Mouse (Mus musculus) kidney, postnatal 36 days (tissue): ENCODE data around the gene Mast1.
"Not testable (repeated sequence)": the region's sequence is repeated elsewhere in the genome, so short reads cannot be mapped to it uniquely, and the experiment has no call there.

Experiments
- DNase-seq, 2 experiments: peaks; one replicate each; pipeline ENCODE4 v3.0.0; 2021 to 2022; ENCODE audit warnings: mixed read lengths in 2 of 2

Gene Mast1

DNA sequence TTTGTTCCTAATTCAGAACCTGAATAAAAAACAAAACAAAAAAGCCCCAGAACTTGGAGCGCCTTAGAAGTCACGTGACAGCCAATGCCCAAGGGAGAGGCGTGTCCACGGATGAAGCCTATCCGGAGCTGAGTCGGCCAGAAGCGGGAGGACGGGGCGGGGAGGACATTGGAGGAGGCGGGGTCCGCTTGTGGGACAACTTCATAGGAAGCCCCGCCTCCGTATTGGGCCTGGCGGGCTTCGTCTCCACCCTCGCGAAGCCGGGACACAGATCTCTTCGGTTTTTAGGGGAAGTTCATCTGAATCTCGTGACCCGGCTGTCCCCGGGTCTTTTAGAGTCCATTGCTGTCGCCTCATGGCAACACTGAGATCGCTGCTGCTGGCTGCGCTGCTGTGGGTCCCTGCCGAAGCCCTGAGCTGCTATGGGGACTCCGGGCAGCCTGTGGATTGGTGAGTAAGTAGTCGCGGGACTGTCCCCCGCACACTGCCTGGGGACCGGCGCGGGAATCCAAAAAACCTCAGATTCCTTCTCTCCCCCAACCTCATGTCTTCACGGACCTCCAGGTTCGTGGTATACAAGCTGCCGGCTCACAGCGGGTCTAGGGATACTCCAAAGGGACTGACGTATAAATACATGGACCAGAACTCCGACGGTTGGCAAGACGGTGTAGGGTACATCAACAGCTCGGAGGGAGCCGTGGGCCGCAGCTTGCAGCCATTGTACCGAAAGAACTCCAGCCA is 28.6 kb downstream of the Mast1 start, which contains the start of gene Dnase2a:
Dnase2a (plus strand) TSS at position 140 of the 741 bp plus-strand sequence.
- DNase-seq, result peak; percentile 98 to 99

DNA sequence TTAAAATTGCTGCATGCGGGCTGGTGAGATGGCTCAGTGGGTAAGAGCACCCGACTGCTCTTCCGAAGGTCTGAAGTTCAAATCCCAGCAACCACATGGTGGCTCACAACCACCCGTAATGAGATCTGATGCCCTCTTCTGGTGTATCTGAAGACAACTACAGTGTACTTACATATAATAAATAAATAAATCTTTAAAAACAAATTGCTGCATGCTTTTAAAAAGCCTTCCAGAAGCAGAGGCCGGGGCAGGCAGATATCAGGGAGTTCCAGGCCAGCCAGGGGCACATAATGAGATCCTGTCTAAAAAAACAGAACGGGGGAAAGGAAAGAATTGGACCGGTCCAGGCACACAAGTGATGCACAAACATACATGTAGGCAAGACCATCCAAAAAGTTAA is 29.2 kb downstream of the Mast1 start:
- not testable (repeated sequence) for DNase-seq

- DNase-seq, result no peak
Measured at GRCm38 (mm10) chr8:84907493-84907892, 29.7 kb downstream of the Mast1 start.

GRCm38 (mm10) chr8:84907037-84907436 is 30.1 kb downstream of the Mast1 start:
- no peak for DNase-seq

- DNase-seq, result no peak
Measured at GRCm38 (mm10) chr8:84904351-84904750, 32.8 kb downstream of the Mast1 start.

GRCm38 (mm10) chr8:84902920-84903661 is 34.1 kb downstream of the Mast1 start:
- peak; percentile 96 to 98 for DNase-seq

- no peak for DNase-seq
Measured at GRCm38 (mm10) chr8:84902367-84902919, 34.7 kb downstream of the Mast1 start.

- no peak for DNase-seq
Measured at GRCm38 (mm10) chr8:84901752-84902151, 35.4 kb downstream of the Mast1 start, which contains the start of gene Klf1. Klf1 (plus strand) TSS chr8:84901928.

DNA sequence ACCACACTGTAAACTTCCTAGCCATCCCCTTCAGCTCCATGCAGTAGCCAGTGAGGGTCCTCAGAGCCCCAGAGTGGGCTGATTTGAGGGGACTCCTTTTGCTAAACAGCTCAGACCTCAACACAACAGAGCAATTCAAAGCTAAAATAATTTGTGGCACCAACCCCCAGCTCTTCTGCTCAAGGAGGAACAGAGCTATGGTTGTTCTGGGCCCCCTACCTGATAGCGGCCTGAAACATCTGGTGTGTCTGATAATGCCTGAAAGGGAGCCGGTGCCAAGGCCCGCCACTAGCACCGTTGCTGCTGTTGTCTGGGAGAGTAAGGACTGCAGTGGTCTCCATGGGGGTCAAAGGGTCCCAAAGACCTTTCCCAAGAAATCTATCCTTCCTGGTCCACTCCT is 36.1 kb downstream of the Mast1 start:
- DNase-seq, result no peak

DNA sequence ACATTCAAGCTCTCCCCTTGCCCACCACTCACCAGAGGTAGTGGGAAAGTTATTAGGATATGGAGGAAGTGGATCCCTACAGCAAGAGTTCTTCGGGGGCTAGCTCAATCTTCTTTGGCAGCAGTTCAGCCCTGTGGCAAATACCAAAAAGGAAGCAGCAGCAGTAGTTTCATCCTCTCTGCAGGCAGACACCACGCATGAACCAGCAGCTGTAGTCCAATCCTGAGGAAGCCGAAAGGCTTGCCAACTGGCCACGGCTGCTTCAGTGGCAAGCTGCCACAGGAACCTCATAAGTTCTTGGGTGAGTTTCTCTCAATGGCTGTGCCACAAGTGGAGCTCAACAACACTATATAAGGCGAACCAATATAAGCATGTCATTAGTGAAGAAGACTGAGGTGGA is 41.2 kb downstream of the Mast1 start:
- DNase-seq, result no peak

DNA sequence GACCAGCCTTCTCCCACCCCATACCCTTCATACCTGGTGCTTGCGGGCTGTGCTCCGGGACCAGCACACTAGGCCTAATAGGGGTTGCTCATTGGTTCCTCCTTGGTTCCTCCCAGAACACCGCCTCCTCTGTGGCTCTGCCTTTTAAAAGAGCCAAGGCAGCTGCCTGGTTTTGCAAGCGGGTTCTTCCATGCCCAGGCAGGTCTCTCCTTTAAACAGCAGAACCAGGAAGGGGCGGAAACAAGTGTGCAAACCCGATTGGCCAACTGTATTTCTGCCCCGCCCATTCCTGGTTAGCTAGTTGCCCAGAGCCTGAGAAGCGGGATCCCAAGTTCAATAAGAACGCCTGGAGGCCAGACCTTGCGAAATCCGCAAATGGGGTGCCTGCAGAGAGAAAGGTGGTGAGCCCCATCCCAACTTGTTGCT is 43.4 kb downstream of the Mast1 start, which contains the start of gene Gcdh:
Gcdh (minus strand) TSS at position 213 of the 426 bp plus-strand sequence.
- DNase-seq, result peak; percentile 94 to 99

GRCm38 (mm10) chr8:84892993-84893708 is 44.0 kb downstream of the Mast1 start:
- peak; percentile 71 to 80 for DNase-seq

GRCm38 (mm10) chr8:84889141-84889540 is 48.0 kb downstream of the Mast1 start:
- no peak for DNase-seq

DNA sequence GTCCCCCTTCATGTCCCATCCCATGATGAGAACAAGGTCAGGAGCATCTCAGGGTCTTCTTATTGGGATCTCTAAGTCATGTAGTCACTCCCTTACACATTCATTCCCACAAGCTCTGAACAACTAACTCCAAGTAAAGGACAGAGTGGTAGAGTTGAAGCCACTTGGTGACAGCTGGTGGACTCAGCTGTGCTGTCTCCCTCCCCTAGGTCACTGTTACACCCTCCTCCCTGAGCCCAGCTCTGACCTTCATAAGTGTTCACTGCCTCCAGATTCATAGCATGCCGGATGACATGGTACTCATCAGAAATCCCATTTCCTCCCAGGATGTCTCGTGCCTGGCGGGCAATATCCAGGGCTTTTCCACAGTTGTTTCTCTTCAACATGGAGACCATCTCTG is 48.9 kb downstream of the Mast1 start:
- DNase-seq, result no peak

- no peak for DNase-seq
Measured at GRCm38 (mm10) chr8:84884728-84885127, 52.4 kb downstream of the Mast1 start.

- no peak for DNase-seq
Measured at GRCm38 (mm10) chr8:84878915-84879314, 58.2 kb downstream of the Mast1 start.

- no peak for DNase-seq
Measured at GRCm38 (mm10) chr8:84877297-84878035, 59.7 kb downstream of the Mast1 start.

GRCm38 (mm10) chr8:84874339-84874738 is 62.8 kb downstream of the Mast1 start:
- no peak for DNase-seq

DNA sequence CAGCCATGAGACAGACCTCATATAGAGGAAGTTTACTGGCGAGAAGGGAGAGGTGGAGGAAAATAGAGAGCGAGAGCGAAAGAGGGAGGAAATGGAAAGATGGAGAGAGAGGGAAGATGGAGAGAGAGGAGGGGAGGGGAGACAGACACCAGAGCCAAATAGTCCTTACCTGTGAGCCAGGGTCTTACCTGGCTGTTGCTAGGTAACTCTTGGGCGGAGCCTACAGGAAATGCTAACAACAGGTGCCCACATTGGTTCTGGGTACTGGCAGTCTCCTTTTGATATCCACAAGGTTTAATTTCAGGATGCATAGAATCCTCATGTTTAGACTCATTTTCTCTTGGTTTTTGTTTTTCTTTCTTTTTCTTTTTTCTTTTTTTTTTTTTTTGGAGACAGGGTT is 64.1 kb downstream of the Mast1 start:
- no peak for DNase-seq

DNA sequence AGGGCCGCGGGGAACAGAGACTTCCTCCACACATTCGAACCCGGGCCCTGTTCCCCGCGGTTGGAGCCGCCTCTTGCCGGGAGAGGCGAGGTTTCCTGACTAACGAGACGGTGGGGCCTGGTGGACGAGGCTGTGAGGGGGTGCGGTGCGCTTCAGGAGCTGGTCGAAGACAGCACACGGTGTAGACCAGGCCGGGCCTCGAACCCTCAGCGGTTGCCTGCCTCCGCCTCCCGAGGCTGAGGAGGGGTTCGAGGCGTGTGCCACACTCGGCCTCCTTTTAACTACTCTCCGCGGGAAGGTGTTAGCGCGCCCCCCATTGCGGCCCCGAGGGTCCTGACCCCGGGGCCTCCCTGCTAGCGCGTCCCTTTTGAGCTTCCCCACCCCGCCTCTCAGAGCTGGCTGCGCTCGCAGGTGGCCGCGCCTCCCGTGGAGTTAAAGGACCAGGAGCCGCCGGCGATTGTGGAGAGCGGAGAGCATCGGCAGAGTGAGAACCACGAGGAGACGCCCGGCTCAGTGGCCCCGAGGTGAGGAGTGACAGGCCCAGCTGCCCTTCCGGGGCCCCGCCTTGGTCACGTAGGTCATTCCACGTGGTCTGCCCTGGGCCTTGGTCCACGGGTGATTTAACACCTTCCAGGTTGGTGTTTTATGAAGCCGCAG is 64.7 kb downstream of the Mast1 start:
- DNase-seq, result peak; percentile 34 to 72
